Mouse (Mus musculus): ENCODE measurements around the gene Hmcn1.

GRCm38 (mm10) chr1:150920860-150921259 lies 72.4 kb downstream of the Hmcn1 start:
- TF ChIP-seq CTCF (IDR thresholded peaks at IDR 0.05) (no peak), POLR2A (IDR thresholded peaks at IDR 0.05; ENCODE audit: insufficient read depth, low read depth, low read length) (no peak), EP300 (IDR thresholded peaks at IDR 0.05; ENCODE audit: insufficient read depth, low read depth, low read length) (no peak)

Data from heart, adult 2 months (tissue).